Mouse (Mus musculus): ENCODE data around the gene Dnaaf2. TPM values are rescaled to one million over a fixed set of nuclear protein-coding genes. Genes with fewer than 3 reads are reported as not detected.
A peak's percentile ranks its signal among the peaks of the same experiment; 100 is the strongest.

Gene Dnaaf2
- 16.3 and 19.0 TPM in 2 replicates for polyA plus RNA-seq (2016; fragmentation: Nextera tagmentation; extraction: Ambion mirVana)

GRCm38 (mm10) chr12:69198164-69198535 lies at the start of gene Dnaaf2:
TSS of gene Dnaaf2 (minus strand) at chr12:69198429.
- H3K36me3 ChIP-seq (replicated peaks): peaks cover 50% of the 10 kb centered on the region
- peaks cover 37% of the 10 kb centered on the region for H3K4me1 ChIP-seq
- H3K9me3 ChIP-seq: no peaks in the 10 kb centered on the region
- peak; percentile 78 for DNase-seq (ENCODE audit: extremely low spot score, low spot score)
- no peaks in the 10 kb centered on the region for H3K27me3 ChIP-seq (ENCODE audit: poor library complexity, severe bottlenecking)
- H3K27ac ChIP-seq: peak within 1 kb of the TSS; percentile 94
- 1% methylated on average over 18 of the region's 18 CpGs for WGBS
- peak within 1 kb of the TSS; percentile 83 for H3K4me3 ChIP-seq

- WGBS: under 1% methylated on average over 64 of the region's 64 CpGs
These were observed 43.7 kb upstream of the Dnaaf2 start for GRCm38 (mm10) chr12:69241771-69242431.

GRCm38 (mm10) chr12:69241405-69241770 lies 43.2 kb upstream of the Dnaaf2 start:
- Histone ChIP-seq H3K36me3 (replicated peaks) (no peaks in the 10 kb centered on the region), H3K27me3 (ENCODE audit: poor library complexity, severe bottlenecking) (no peaks in the 10 kb centered on the region), H3K4me1 (peaks cover 14% of the 10 kb centered on the region), H3K4me3 (peak overlapping the region; percentile 84), H3K9me3 (no peaks in the 10 kb centered on the region), H3K27ac (peak overlapping the region; percentile 92)
- DNase-seq (ENCODE audit: extremely low spot score, low spot score): no peak
- 0% methylated on average over 3 of the region's 3 CpGs for WGBS

More at GRCm38 (mm10) chr12:69241771-69242431, 43.7 kb upstream of the Dnaaf2 start:
- peaks cover 14% of the 10 kb centered on the region for H3K4me1 ChIP-seq
- DNase-seq (ENCODE audit: extremely low spot score, low spot score): peak; percentile 76
- peak overlapping the region; percentile 92 for H3K27ac ChIP-seq
- H3K9me3 ChIP-seq: no peaks in the 10 kb centered on the region
- no peaks in the 10 kb centered on the region for H3K36me3 ChIP-seq (replicated peaks)
- H3K4me3 ChIP-seq: peak overlapping the region; percentile 84
- no peaks in the 10 kb centered on the region for H3K27me3 ChIP-seq (ENCODE audit: poor library complexity, severe bottlenecking)

- WGBS: 71% methylated on average over 6 of the region's 6 CpGs
- peaks cover 14% of the 10 kb centered on the region for H3K4me1 ChIP-seq
- no peaks in the 10 kb centered on the region for H3K36me3 ChIP-seq (replicated peaks)
- H3K27me3 ChIP-seq (ENCODE audit: poor library complexity, severe bottlenecking): no peaks in the 10 kb centered on the region
- H3K9me3 ChIP-seq: no peaks in the 10 kb centered on the region
- H3K27ac ChIP-seq: peak within 1 kb of the TSS; percentile 92
- no peak for DNase-seq (ENCODE audit: extremely low spot score, low spot score)
- H3K4me3 ChIP-seq: peak within 1 kb of the TSS; percentile 84
These were observed 42.6 kb upstream of the Dnaaf2 start, which contains the start of gene Klhdc1 for GRCm38 (mm10) chr12:69240876-69241275. TSS of gene Klhdc1 (plus strand) at chr12:69241176.

- 55% methylated on average over 3 of the region's 3 CpGs for WGBS
- no peak overlapping the region for H3K4me3 ChIP-seq
- H3K27ac ChIP-seq: no peak overlapping the region
- H3K9me3 ChIP-seq: no peaks in the 10 kb centered on the region
- no peaks in the 10 kb centered on the region for H3K27me3 ChIP-seq (ENCODE audit: poor library complexity, severe bottlenecking)
- H3K36me3 ChIP-seq (replicated peaks): no peaks in the 10 kb centered on the region
- no peak for DNase-seq (ENCODE audit: extremely low spot score, low spot score)
- H3K4me1 ChIP-seq: peaks cover 14% of the 10 kb centered on the region
These were observed 40.1 kb upstream of the Dnaaf2 start for GRCm38 (mm10) chr12:69238284-69238683.

- no peaks in the 10 kb centered on the region for H3K9me3 ChIP-seq
- peaks cover 3% of the 10 kb centered on the region for H3K4me1 ChIP-seq
- DNase-seq (ENCODE audit: extremely low spot score, low spot score): no peak
- H3K36me3 ChIP-seq (replicated peaks): no peaks in the 10 kb centered on the region
- WGBS: 91% methylated on average over 6 of the region's 6 CpGs
- H3K27ac ChIP-seq: no peak overlapping the region
- H3K27me3 ChIP-seq (ENCODE audit: poor library complexity, severe bottlenecking): no peaks in the 10 kb centered on the region
- no peak overlapping the region for H3K4me3 ChIP-seq
These were observed 37.6 kb upstream of the Dnaaf2 start for GRCm38 (mm10) chr12:69235782-69236181.

GRCm38 (mm10) chr12:69229251-69229650 lies 31.0 kb upstream of the Dnaaf2 start:
- no peak for DNase-seq (ENCODE audit: extremely low spot score, low spot score)
- WGBS: 68% methylated on average over 2 of the region's 2 CpGs
- Histone ChIP-seq H3K4me3 (no peak overlapping the region), H3K36me3 (replicated peaks) (peaks cover 21% of the 10 kb centered on the region), H3K9me3 (no peaks in the 10 kb centered on the region), H3K4me1 (peaks cover 13% of the 10 kb centered on the region), H3K27me3 (ENCODE audit: poor library complexity, severe bottlenecking) (no peaks in the 10 kb centered on the region), H3K27ac (no peak overlapping the region)

GRCm38 (mm10) chr12:69227776-69228466 lies 29.7 kb upstream of the Dnaaf2 start, which contains the start of gene Pole2:
TSS of gene Pole2 (minus strand) at chr12:69228195.
- Histone ChIP-seq H3K9me3 (no peaks in the 10 kb centered on the region), H3K36me3 (replicated peaks) (peaks cover 34% of the 10 kb centered on the region), H3K4me3 (peak within 1 kb of the TSS; percentile 77), H3K27me3 (ENCODE audit: poor library complexity, severe bottlenecking) (no peaks in the 10 kb centered on the region), H3K4me1 (peaks cover 13% of the 10 kb centered on the region), H3K27ac (peak within 1 kb of the TSS; percentile 96)
- under 1% methylated on average over 37 of the region's 37 CpGs for WGBS
- DNase-seq (ENCODE audit: extremely low spot score, low spot score): peak; percentile 89

GRCm38 (mm10) chr12:69220613-69221277 lies 22.5 kb upstream of the Dnaaf2 start:
- H3K27ac ChIP-seq: no peak overlapping the region
- DNase-seq (ENCODE audit: extremely low spot score, low spot score): no peak
- H3K36me3 ChIP-seq (replicated peaks): peaks cover 99% of the 10 kb centered on the region

GRCm38 (mm10) chr12:69216587-69216986 lies 18.4 kb upstream of the Dnaaf2 start:
- DNase-seq (ENCODE audit: extremely low spot score, low spot score): no peak
- H3K27ac ChIP-seq: no peak overlapping the region
- peaks cover 99% of the 10 kb centered on the region for H3K36me3 ChIP-seq (replicated peaks)
- H3K9me3 ChIP-seq: no peaks in the 10 kb centered on the region
- WGBS: 96% methylated on average over 7 of the region's 7 CpGs
- H3K4me3 ChIP-seq: no peak overlapping the region
- H3K27me3 ChIP-seq (ENCODE audit: poor library complexity, severe bottlenecking): no peaks in the 10 kb centered on the region
- H3K4me1 ChIP-seq: no peaks in the 10 kb centered on the region

More at GRCm38 (mm10) chr12:69220613-69221277, 22.5 kb upstream of the Dnaaf2 start:
- Histone ChIP-seq H3K27me3 (ENCODE audit: poor library complexity, severe bottlenecking) (no peaks in the 10 kb centered on the region), H3K4me1 (no peaks in the 10 kb centered on the region), H3K4me3 (no peak overlapping the region), H3K9me3 (no peaks in the 10 kb centered on the region)
- 88% methylated on average over 19 of the region's 19 CpGs for WGBS

GRCm38 (mm10) chr12:69215000-69215785 lies 17.0 kb upstream of the Dnaaf2 start:
- 92% methylated on average over 3 of the region's 3 CpGs for WGBS

GRCm38 (mm10) chr12:69214393-69214792 lies 16.2 kb upstream of the Dnaaf2 start:
- H3K4me1 ChIP-seq: no peaks in the 10 kb centered on the region
- 95% methylated on average over 7 of the region's 7 CpGs for WGBS
- no peaks in the 10 kb centered on the region for H3K27me3 ChIP-seq (ENCODE audit: poor library complexity, severe bottlenecking)
- DNase-seq (ENCODE audit: extremely low spot score, low spot score): no peak
- H3K36me3 ChIP-seq (replicated peaks): peaks cover 99% of the 10 kb centered on the region
- H3K4me3 ChIP-seq: no peak overlapping the region
- H3K27ac ChIP-seq: no peak overlapping the region
- H3K9me3 ChIP-seq: no peaks in the 10 kb centered on the region

More at GRCm38 (mm10) chr12:69215000-69215785, 17.0 kb upstream of the Dnaaf2 start:
- Histone ChIP-seq H3K36me3 (replicated peaks) (peaks cover 99% of the 10 kb centered on the region), H3K27ac (no peak overlapping the region), H3K4me1 (no peaks in the 10 kb centered on the region), H3K9me3 (no peaks in the 10 kb centered on the region), H3K4me3 (no peak overlapping the region), H3K27me3 (ENCODE audit: poor library complexity, severe bottlenecking) (no peaks in the 10 kb centered on the region)
- no peak for DNase-seq (ENCODE audit: extremely low spot score, low spot score)

Measured in forebrain, embryonic 10.5 days (tissue).